In genomic region chr4:58328231-58328630, GRCm38 (mm10) we compare ENCODE assay signal across 27 mouse cellular contexts. TPM values are rescaled to one million over a fixed set of nuclear protein-coding genes. Genes with fewer than 3 reads are reported as not detected.
"Had no signal": no experiment of that assay in that cellular context is flagged by ENCODE, and none has a peak within 500 bp of the region (broad histone marks: within the 10 kb centered on the region; RNA-seq: fewer than 3 reads in every experiment).

No protein-coding gene starts in this region.

- ATAC-seq: hindbrain, postnatal 0 days; intestine, embryonic 16.5 days; liver, embryonic 12.5 days had no signal

- H3K9ac ChIP-seq: heart, embryonic 13.5 days; heart, embryonic 15.5 days; hindbrain, embryonic 13.5 days; hindbrain, embryonic 15.5 days; kidney, embryonic 15.5 days; limb, embryonic 13.5 days; limb, embryonic 15.5 days; liver, embryonic 12.5 days; liver, embryonic 14.5 days had no signal

- H3K4me3 ChIP-seq: heart, embryonic 13.5 days; heart, embryonic 15.5 days; hindbrain, embryonic 13.5 days; hindbrain, embryonic 15.5 days; kidney, embryonic 15.5 days; limb, embryonic 13.5 days; limb, embryonic 15.5 days; liver, embryonic 12.5 days had no signal

- H3K36me3 ChIP-seq: heart, embryonic 13.5 days; heart, embryonic 15.5 days; hindbrain, embryonic 13.5 days; hindbrain, embryonic 15.5 days; kidney, embryonic 15.5 days; limb, embryonic 13.5 days; limb, embryonic 15.5 days; liver, embryonic 12.5 days had no signal

- H3K27me3 ChIP-seq: heart, embryonic 13.5 days; heart, embryonic 15.5 days; hindbrain, embryonic 13.5 days; hindbrain, embryonic 15.5 days; kidney, embryonic 15.5 days; limb, embryonic 13.5 days; limb, embryonic 15.5 days; liver, embryonic 12.5 days had no signal

- H3K4me1 ChIP-seq: heart, embryonic 15.5 days; hindbrain, embryonic 13.5 days; hindbrain, embryonic 15.5 days; kidney, embryonic 15.5 days; limb, embryonic 15.5 days; liver, embryonic 12.5 days had no signal

- H3K4me2 ChIP-seq: heart, embryonic 11.5 days; heart, embryonic 13.5 days; heart, embryonic 15.5 days; hindbrain, embryonic 13.5 days; hindbrain, embryonic 15.5 days; kidney, embryonic 15.5 days; limb, embryonic 13.5 days; limb, embryonic 15.5 days; liver, embryonic 12.5 days had no signal

- H3K9me3 ChIP-seq: heart, embryonic 15.5 days; hindbrain, embryonic 13.5 days; hindbrain, embryonic 15.5 days; kidney, embryonic 15.5 days; limb, embryonic 13.5 days; limb, embryonic 15.5 days; liver, embryonic 12.5 days had no signal

- DNase-seq: gastrocnemius, postnatal 14 days; heart, postnatal 14 days; heart, postnatal 36 days; kidney, adult 11 months; kidney, adult 2 months; kidney, adult 9 months; kidney, postnatal 14 days; kidney, postnatal 36 days; layer of hippocampus, adult 9-11 months; layer of hippocampus, postnatal 36 days; left cerebral cortex, postnatal 4 days had no signal

- H3K27ac ChIP-seq: heart, embryonic 13.5 days; heart, embryonic 15.5 days; hindbrain, embryonic 13.5 days; hindbrain, embryonic 15.5 days; kidney, embryonic 15.5 days; kidney, postnatal 0 days; limb, embryonic 13.5 days; limb, embryonic 15.5 days; liver, embryonic 12.5 days; liver, embryonic 14.5 days had no signal

RNA-seq across cellular contexts. Expression of gene Musk, which starts 42.5 kb away (rescaled TPM):
- total RNA-seq: hematopoietic stem cell, adult 5-6 weeks; liver, adult 2 months had no signal
- polyA plus RNA-seq: heart, embryonic 11.5 days; heart, embryonic 15.5 days; heart, postnatal 0 days; liver, adult 2 months; liver, embryonic 14.5 days had no signal
